Mouse (Mus musculus): Measurements from ENCODE around the gene Svep1.

The Svep1 gene

GRCm38 (mm10) chr4:58206115-58206945 lies at the start of gene Svep1:
TSS of gene Svep1 (minus strand) at chr4:58206859.
- peak; percentile 72 for DNase-seq

DNA sequence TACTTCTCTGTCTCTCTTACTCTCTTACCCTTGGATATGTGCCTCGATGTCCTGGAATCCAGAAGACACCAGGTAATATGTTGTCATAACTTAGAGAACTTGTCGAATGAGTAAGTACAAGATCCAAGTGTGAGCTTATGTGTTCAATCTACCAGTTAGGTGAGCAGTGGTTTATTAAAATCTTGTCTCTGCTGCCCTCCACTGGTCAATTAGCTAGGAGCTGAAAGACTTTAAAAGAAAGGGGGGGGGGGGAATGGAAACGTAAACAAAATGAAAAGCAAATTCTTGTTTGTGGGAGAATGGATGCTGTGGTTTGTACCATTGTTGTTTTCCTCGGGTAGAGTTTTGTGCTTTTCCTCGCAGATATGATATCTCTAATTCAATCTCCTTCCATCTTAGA lies 46.8 kb upstream of the Svep1 start:
- peak; percentile 67 for DNase-seq

DNA sequence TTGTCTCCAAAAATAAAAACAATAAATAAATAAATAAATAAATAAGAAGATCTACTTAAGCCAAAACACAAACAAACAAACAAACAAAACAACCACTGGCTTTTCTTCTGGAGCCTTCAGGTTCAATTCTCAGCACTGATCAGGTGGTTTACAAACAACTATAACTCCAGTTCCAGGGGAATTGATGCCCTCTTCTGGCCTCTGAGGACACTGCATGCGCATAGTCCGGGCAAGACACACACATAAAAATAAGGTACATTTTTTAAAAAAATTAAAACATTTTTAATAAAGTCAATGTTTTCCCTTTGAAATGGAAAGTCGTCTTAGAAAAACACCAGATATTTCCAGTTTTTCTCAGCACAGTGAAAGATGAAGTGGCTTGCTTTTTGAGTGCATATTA lies 45.7 kb upstream of the Svep1 start:
- DNase-seq = no peak

DNA sequence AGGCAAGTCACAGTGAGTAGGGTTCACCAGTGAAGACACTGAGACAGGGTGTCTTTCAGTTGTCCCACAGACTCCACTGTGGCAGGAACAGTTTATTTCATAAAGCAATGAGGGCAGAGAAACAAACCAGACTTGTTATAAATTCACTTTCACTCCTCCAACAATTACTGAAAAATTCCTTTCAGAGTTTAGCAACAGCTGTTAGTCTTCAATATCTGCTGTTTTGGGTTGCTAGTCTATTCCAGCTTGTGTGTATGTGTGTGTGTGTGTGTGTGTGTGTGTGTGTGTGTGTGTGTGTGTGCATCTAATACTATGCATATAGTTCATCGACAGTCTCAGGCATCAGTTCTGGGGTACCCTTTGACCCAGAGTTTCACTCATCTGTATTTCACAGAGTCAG lies 38.9 kb upstream of the Svep1 start:
- DNase-seq = no peak

GRCm38 (mm10) chr4:58240416-58240815 lies 33.8 kb upstream of the Svep1 start:
- no peak for DNase-seq

DNA sequence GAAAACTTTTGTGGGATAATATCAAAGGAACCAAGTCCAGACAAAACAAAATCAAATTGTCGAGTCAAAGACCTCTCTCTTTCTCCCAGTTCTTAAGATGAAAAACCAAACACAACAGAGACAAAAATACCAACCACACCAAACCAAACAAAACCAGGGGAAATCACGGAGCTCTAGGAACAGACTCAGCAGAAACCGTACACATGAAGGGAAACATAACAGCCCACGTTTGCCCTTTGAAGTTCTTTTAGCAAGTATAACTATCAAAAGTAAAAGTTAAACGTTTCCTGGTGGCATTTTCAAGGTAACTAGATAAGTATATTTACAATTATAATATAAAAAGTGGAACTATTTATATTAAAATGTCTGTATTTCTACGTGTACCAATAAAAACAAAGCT lies 29.2 kb upstream of the Svep1 start:
- DNase-seq = no peak

DNA sequence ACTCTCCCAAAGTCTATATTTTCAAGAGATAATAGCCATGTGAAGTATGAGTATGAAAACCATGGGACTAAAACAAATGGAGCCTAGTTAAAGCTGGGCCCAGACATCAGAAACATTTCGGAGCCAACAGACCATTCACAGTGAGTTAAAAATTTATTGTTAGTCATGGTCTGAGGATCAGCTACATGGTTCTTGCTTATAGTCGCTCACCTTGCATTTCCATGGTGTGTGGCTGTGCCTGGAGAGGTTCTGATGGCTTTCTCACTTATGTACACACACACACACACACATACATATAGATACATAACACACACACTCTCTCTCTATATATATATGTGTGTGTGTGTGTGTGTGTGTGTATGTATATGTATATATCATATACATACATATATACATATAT lies 16.8 kb upstream of the Svep1 start:
- no peak for DNase-seq

DNA sequence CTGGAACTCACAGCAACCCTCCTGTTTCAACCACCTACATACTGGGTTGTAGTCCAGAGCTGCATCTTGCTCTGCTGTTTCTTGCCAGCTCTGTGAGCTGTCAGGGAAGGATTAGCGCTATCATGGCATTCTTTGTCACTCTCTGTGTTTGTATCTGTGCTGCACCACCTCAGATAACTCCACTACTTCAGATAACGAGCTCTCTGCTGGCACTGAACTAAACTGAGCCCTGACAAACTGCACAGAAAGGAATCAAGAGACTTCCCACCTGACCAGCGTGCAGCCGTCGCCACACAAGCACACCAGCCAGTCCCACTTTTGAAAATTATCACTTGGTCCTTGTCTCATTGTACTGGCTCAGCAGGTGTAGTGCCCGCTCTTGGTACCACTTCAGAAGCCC lies 4.7 kb upstream of the Svep1 start:
- peak; percentile 19 for DNase-seq

DNA sequence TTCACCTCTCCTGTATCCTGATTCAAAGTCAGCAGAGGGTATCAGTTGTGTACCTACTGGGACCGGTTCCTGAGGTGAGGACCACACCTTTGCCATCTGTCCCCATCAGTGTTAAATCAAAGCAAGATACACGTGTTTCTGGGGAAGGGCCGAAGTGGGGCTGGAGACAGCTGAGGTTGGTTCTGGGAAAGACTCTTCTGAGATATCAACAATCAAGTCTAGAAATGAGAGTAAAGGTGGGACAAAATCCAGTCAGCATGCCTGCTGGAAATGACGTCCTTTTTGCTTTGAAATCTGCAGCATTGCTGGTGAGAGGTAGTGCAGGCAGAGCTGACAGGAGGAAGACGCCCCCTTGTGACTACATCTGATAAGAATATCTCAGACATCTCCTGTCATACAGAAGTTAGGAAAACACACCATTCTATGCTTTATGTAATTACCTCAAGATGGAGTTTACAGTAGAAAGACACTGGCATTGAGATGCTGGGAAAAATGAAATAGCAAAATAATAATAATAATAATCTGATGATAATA lies 4.0 kb upstream of the Svep1 start:
- peak; percentile 88 for DNase-seq

DNA sequence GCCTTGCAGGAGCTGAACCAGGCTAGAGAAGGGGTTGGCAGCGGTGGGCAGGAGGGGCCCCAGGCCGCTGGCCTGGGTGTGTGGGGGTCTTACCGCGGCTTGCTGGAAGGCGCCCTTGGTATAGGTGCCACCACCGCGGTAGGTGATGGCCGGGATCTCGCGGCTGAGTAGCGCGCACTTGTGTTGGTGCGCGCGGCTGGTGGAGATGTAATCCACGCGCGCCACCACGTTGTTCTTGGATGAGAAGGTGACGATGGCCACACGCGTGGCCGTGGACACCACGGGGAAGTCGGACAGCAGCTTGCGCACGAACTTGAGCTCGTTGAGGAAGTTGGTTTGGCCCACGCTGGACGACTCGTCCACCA lies 927 bp downstream of the Svep1 start:
- DNase-seq = no peak

- peak; percentile 88 for DNase-seq
These were observed 5.0 kb downstream of the Svep1 start for GRCm38 (mm10) chr4:58201703-58202102.

GRCm38 (mm10) chr4:58200826-58201225 lies 5.8 kb downstream of the Svep1 start:
- peak; percentile 36 for DNase-seq

DNA sequence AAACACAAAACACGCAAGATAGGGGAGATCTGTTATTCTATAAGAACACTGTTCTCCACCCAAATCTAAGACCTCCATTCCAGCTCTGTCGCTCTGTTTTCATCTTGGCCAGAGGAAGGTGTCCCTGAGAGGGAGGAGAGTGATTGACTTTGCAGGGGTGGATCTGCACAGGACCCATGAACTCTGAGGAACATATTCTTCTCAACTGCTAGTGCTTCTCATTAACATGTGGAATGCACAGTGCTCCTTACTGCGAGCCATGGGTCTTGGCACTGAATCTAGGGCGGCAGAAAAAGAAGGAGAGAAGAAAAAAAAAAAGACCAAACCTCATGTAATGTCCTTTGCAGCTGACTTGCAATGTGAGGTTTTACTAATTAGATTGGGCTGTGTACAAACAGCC lies 9.4 kb downstream of the Svep1 start:
- DNase-seq = peak; percentile 33

DNA sequence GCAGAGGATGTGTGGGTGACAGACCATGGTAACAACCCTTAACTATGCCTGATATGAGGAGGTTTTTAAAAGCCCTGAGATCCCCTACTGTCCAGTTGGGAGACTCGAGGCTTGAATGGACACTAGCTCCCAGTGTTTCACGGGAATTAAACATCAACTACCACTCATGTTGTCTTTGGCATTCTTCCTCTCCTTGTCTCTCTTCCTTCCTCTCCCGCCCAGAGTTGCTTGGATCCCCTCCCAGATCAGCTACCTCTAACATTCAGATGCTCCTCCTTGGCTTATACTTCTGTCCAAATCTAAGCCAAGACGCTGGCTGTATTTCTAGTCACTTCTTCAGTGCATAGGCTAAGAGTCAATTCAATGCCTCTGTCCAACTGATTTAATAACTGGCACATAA lies 9.9 kb downstream of the Svep1 start:
- peak; percentile 62 for DNase-seq

- no peak for DNase-seq
These were observed 10.7 kb downstream of the Svep1 start for GRCm38 (mm10) chr4:58195936-58196335.

- DNase-seq = no peak
These were observed 17.4 kb downstream of the Svep1 start for GRCm38 (mm10) chr4:58189281-58189680.

DNA sequence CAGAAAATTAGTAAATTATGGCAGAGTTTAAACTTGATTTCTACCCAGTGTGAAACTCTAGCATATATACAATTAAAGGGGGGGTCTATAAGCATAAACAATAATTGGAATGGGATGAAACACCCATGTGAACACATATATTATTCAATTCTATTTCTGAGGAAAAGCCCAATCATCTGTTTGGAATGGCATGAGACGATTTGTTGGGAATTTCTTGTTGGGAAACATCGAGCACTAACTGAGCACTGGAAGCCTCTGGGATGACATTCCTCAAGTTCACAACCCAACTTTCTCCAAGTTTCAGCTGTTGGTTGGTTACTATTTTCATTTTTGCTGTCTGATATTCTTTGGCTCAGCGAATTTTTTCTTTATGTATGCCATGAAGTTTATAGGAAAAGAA lies 21.3 kb downstream of the Svep1 start:
- no peak for DNase-seq

DNA sequence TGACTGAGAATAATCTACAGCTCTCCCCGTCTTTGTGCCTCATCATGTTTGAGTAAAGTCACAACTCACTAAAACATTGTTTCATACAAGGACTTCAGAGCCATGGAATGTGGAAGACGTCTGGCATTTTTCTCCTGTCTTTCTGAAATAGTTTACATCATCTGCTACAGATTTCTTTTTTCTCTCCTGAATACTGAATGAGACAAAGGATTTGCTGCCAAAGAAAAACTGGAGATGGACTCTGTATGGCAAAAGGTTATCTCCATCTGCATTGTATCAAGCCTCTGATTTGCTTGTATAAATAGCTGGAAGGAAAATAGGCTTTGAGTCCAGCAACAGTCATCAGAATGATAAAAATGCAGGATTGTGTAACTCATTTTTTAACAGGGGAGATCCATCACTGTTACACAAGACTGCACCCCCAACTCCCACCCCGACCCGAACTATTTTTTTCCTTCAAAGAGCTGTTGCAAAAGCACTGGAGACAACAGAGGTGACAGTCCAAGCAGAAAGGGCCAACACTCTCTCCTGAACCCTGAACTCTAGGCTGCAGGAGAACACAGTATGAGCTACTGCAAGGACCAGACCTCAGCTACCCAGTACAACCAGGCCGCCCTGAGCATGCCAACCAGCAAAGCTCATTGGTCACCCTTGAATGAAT lies 21.8 kb downstream of the Svep1 start:
- no peak for DNase-seq

DNA sequence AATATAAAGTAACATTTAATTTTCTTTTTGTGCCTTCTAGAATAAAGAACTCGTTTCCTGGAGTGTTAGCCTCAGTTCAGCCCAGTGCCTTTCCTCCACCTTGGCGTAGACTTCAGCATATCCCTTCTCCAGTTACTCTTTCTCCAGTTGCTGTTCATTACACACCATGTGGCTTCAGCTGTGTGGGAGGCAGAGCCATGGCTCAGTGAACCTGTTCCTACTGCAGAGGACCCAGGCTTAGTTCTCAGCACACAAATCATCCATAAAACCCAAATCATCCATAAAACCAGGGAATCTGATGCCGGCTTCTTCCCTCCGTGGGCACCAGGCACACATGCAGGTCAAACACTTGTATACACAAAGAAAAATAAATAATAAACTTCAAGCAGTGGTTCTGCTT lies 22.8 kb downstream of the Svep1 start:
- DNase-seq = no peak

DNA sequence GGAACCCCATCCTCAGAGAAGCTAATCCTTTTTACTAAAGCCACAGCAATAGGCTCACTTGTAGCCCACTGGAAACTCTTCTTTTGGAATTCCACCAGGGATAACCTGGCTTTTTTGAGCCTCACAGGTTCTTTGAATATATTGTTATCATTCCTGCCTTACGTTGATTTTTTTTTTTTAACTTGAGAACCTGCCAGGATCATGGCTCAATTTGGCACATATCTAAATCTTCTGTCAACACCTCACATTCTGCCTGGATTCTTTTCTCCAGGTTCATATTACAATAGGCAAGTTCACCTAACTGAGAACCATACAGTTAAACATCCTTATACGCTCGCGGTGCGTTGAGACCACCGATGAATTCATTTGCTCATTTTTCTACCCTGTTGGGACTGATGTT lies 28.2 kb downstream of the Svep1 start:
- DNase-seq = peak; percentile 73

DNA sequence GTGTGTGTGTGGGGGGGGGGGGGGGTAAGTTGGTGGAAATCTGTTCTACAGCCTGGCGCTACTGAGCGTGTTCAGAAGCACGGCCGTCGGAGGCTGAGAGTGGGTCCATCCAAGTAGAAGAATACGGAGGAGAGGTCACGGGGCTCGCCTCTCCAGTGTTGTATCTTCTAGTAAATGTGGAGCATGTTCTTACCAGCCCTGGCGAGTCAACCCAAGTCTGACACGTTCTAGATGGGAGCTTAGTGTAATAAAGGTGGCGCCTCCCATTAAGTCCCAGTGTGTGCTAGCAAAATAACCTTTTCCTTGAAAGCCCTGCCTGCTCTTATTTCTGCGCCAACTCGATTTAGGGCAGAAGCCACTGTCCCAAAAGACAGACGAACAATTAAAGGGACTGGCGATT lies 29.4 kb downstream of the Svep1 start:
- no peak for DNase-seq

- peak; percentile 99 for DNase-seq
These were observed 32.1 kb downstream of the Svep1 start for GRCm38 (mm10) chr4:58174435-58174987.

DNA sequence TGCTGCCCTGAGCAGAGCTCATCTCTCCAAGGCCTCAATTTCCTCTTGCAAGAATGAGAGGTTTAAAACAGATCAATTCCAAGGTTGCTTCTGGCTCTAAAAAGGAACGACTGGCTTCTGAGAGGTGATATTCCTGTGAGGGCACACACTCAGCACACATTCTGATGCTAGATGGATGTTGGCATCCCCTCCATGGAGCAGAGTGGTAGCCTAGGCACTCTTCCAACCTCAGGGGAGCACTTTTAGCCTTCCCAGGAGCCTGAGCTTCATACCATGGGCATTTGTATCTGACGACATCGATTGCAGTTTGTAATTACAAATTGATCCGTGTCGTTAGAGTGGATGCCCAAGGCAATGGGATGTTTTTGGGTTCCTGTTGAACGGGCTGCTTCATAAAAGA lies 33.3 kb downstream of the Svep1 start:
- peak; percentile 56 for DNase-seq

DNA sequence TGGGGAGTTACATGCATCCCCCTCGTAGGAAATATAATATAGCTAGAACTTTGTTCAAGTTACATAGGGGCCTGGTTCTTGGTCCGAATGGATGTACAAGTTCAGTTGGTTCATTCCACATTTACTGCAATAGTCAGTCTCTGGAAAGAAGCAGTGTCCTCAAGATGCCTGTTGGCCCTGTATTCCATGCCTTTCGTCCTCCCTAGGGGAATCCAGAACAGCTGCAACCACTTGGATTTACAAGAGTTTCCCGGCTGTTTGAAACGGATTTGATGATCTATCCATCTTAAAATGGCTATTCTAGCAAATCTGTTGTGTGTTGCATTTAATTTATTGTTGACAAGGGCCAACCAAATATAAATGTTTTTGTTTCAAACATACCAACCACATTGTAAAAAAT lies 36.2 kb downstream of the Svep1 start:
- no peak for DNase-seq

All from cerebellum, adult 9-10 months (tissue).